Mouse (Mus musculus) ES-Bruce4 (cell line): ENCODE data around the gene Zscan29. TPM values are rescaled to one million over a fixed set of nuclear protein-coding genes. Genes with fewer than 3 reads are reported as not detected.
A peak's percentile ranks its signal among the peaks of the same experiment; 100 is the strongest.

Source experiments
- H3K27ac ChIP-seq: 2 replicates; pipeline ENCODE4 v1.5.1; 2012; ENCODE audit warnings: low read length, inconsistent platforms; ENCODE audit not compliant: insufficient read depth
- H3K27me3 ChIP-seq: 2 replicates; pipeline ENCODE4 v1.6.1; 2012; ENCODE audit warnings: mild to moderate bottlenecking, low read length, inconsistent platforms; ENCODE audit not compliant: control insufficient read depth, poor library complexity, insufficient read depth, severe bottlenecking
- H3K36me3 ChIP-seq: 2 replicates; pipeline ENCODE4 v1.6.1; 2012; ENCODE audit warnings: inconsistent platforms, mild to moderate bottlenecking, low read length, moderate library complexity; ENCODE audit not compliant: control insufficient read depth, poor library complexity, insufficient read depth, severe bottlenecking
- H3K4me1 ChIP-seq: one replicate; pipeline ENCODE4 v1.8.1; 2011; ENCODE audit warnings: low read length; ENCODE audit not compliant: control insufficient read depth, insufficient read depth
- H3K4me3 ChIP-seq: 2 replicates; pipeline ENCODE4 v1.5.1; 2011; ENCODE audit warnings: low read depth, mild to moderate bottlenecking, low read length
- H3K9ac ChIP-seq: 2 replicates; pipeline ENCODE4 v1.6.1; 2012; ENCODE audit warnings: low read depth, mild to moderate bottlenecking, inconsistent platforms; ENCODE audit not compliant: poor library complexity, severe bottlenecking
- H3K9me3 ChIP-seq: replicated peaks from 2 replicates; pipeline ENCODE4 v1.6.1; 2012; ENCODE audit warnings: mild to moderate bottlenecking, low read length, inconsistent platforms; ENCODE audit not compliant: control insufficient read depth, poor library complexity, insufficient read depth, severe bottlenecking
- CTCF ChIP-seq: IDR thresholded peaks from one replicate; pipeline ENCODE4 v1.8.1; 2011; ENCODE audit warnings: low read depth, low read length
- EP300 ChIP-seq: IDR thresholded peaks from 2 replicates; pipeline ENCODE4 v1.6.1; 2011; ENCODE audit warnings: low read depth, low read length; ENCODE audit not compliant: insufficient read depth
- POLR2A ChIP-seq: IDR thresholded peaks from one replicate; pipeline ENCODE4 v1.8.1; 2011; ENCODE audit warnings: low read length; ENCODE audit not compliant: insufficient read depth
- polyA plus RNA-seq: library from polyadenylated mRNA; stranded (reverse); fragments of >200 nt; gene quantifications from 2 replicates; pipeline ENCODE4 v1.2.4, GENCODE M21; 2011; ENCODE audit warnings: low read depth; ENCODE audit not compliant: missing spikeins, insufficient read depth, insufficient read length

The Zscan29 gene
- polyA plus RNA-seq, 1 experiment = 6.1 TPM

DNA sequence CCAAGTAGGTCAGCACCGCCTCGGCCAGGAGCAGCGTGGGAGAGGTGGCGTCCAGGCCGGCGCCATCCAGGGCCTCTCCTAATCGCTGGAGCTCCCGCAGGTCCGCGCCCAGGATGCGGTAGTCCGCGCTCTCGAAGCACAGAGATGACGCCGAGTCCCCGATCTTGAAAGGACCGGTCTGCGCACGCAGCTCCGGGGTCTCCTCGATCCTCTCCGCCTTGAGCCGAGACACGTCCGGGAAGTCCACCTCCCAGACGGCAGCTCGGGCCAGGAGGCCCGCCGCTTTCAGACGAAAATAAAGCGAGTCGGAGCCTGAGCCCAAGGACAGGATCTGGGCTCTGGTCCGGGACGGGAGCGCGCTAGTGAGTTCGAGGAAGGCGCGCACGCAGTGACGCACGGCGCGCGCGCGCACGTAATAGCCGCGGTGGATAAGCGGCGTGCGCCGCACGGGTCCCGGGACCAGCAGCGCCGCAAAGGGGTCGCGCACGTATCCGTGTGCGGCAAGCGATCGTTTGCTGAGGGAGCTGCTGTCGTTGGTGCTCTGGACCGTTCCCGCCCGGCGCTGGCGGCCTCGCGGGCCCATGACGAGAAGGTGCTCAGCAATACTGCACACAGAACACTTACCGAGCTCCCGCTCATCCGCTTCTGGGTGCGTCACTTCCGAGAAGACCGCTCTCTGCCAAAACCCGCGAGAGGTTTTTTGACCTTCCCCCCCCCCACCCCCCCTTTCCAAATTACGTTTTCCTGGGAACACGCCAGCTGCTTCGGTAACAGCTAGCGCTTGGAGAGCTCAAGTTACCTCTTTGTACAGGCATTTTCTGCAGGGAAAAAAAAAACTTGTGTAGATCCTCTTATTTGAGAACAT is 30.7 kb downstream of the Zscan29 start, which contains the start of the genes Adal and Lcmt2:
Adal (plus strand) TSS at position 411 of the 865 bp plus-strand sequence.
Lcmt2 (minus strand) TSS at position 636 of the 865 bp plus-strand sequence.
- H3K27me3 ChIP-seq = no peaks in the 10 kb centered on the region
- TF ChIP-seq CTCF = no peak
- TF ChIP-seq EP300 = no peak
- peak; percentile 9 for TF ChIP-seq POLR2A
- H3K9ac ChIP-seq = peak within 1 kb of the TSS; percentile 79
- H3K36me3 ChIP-seq = peaks cover 11% of the 10 kb centered on the region
- H3K4me3 ChIP-seq = peak within 1 kb of the TSS; percentile 81
- H3K9me3 ChIP-seq = no peaks in the 10 kb centered on the region
- peaks cover 1% of the 10 kb centered on the region for H3K4me1 ChIP-seq
- H3K27ac ChIP-seq = peak within 1 kb of the TSS; percentile 76

DNA sequence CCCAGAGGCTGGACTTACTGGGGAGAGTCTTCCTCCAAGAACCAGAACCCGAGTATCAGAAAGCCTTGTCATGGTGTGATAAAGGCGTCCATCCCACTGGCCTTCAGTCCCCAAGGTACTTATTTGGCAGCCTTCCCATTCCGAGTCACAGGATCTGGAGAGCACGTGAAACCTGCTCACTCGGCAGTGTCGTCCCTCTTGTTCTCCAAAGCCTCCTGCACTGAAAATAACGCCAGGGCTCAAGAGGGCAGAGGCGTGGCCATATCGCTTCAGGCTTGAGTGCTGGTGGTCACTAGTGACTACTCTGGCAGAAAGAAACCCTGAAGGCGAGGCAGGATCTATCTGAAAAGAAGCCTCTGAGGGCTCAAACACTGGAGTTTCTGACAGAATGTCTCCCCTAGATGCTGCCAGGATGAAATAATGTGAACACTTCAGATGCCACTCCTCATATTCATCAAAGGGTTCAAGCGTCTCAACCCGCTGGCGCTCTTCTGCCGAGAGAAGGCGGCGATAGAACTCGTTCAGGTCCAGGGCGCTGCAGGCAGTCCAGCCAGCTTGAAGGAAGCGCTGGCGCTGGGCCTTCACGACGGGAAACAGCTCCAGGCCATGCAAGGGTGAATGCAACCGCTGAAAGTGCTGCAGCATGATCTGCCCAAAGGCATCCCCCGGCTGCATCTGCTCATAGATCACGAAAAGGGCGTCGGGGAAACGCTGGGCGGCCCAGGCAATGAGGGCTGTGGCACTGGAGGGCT is 31.5 kb downstream of the Zscan29 start:
- no peak for TF ChIP-seq CTCF
- TF ChIP-seq POLR2A = no peak

DNA sequence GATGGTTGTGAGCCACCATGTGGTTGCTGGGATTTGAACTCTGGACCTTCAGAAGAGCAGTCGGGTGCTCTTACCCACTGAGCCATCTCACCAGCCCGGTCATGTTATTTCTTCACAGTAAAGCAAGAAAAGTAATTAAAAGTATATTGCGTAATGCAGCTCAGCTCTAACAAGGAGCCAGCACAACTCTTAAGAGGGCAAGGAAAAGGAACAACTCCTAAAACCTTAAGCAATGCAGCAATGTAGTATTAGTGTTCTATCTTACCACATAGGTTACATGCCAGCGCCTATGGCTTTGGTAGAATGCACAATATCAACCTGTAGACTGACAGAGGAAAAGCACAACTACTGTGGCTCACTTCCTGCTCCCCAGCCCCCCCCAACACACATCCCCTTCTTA is 33.6 kb downstream of the Zscan29 start:
- no peak for TF ChIP-seq CTCF
- TF ChIP-seq EP300 = no peak
- TF ChIP-seq POLR2A = no peak
- Histone ChIP-seq H3K27me3 (no peaks in the 10 kb centered on the region), H3K9me3 (no peaks in the 10 kb centered on the region), H3K4me3 (no peak overlapping the region), H3K4me1 (peaks cover 1% of the 10 kb centered on the region), H3K9ac (no peak overlapping the region), H3K27ac (no peak overlapping the region), H3K36me3 (peaks cover 11% of the 10 kb centered on the region)

More for the DNA sequence above, 31.5 kb downstream of the Zscan29 start:
- Histone ChIP-seq H3K9ac (peak overlapping the region; percentile 79), H3K9me3 (no peaks in the 10 kb centered on the region), H3K27me3 (no peaks in the 10 kb centered on the region), H3K36me3 (peaks cover 11% of the 10 kb centered on the region), H3K27ac (peak overlapping the region; percentile 75), H3K4me1 (peaks cover 1% of the 10 kb centered on the region), H3K4me3 (peak overlapping the region; percentile 81)

DNA sequence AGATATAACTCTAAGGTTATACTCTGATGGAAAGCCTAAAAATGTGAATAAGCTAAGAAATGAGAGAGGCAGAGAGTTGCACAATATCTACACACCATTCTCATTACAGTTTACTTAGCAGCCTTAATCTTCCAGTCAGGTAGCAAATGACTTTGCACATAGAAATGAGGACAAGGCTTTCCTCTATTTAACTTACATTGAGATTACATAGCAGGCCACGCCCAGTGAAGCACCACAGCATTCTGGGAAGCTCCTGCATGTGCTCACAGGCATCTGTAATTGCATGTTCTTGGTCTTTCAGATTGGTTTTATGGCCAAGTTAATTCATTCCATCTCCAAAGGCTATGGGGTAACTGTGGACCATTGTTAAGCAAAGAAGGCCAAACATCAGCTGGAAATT is 38.1 kb downstream of the Zscan29 start:
- Histone ChIP-seq H3K4me1 (no peaks in the 10 kb centered on the region), H3K36me3 (no peaks in the 10 kb centered on the region), H3K9ac (no peak overlapping the region), H3K27ac (no peak overlapping the region), H3K9me3 (no peaks in the 10 kb centered on the region), H3K27me3 (no peaks in the 10 kb centered on the region), H3K4me3 (no peak overlapping the region)
- no peak for TF ChIP-seq POLR2A
- TF ChIP-seq EP300 = no peak
- no peak for TF ChIP-seq CTCF

DNA sequence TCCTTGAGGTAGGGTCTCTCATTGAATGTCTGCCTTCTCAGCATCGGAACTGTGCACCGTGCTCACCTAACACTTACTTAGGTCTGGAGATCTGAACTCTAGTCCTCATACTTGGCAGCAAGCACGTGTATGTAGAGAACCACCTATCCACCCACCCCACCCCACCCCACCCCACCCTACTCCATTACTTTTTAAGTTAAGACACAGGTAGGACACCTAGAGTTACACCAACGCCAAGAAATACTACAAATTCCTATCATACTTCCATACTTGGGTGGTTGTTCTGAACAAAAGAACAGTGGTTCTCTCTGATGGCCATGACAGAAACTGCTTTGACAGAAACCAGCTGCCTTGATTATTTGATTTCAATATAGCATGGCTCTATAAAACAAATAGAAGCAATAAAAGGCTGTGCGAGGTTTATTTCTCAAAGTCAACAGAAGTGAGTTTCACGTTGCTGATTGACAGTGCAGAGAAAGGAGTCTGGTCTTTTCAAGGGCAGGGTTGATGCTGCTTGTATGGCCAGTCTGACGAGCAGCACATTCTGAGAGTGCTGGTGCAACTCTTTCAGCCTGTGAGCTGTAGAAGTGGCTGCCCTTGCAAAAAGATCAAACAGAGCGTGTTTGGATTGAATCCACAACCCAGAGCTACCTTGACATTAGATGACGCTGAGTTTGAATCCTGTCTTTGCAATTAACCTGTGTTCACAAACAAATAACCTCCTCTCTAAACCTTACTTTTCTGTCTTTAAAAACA is 41.9 kb downstream of the Zscan29 start:
- Histone ChIP-seq H3K9me3 (no peaks in the 10 kb centered on the region), H3K27ac (no peak overlapping the region), H3K4me1 (no peaks in the 10 kb centered on the region), H3K27me3 (no peaks in the 10 kb centered on the region), H3K36me3 (no peaks in the 10 kb centered on the region), H3K4me3 (no peak overlapping the region), H3K9ac (no peak overlapping the region)
- no peak for TF ChIP-seq POLR2A
- TF ChIP-seq CTCF = no peak
- TF ChIP-seq EP300 = no peak
